Mouse (Mus musculus): ENCODE results near the gene Ddit4. TPM values are rescaled to one million over a fixed set of nuclear protein-coding genes. Genes with fewer than 3 reads are reported as not detected.
"Not testable (repeated sequence)": the region's sequence is repeated elsewhere in the genome, so short reads cannot be mapped to it uniquely, and the experiment has no call there.

The Ddit4 gene
- polyA plus RNA-seq (2012; rRNA removed), result 152 and 168 TPM in 2 replicates

DNA sequence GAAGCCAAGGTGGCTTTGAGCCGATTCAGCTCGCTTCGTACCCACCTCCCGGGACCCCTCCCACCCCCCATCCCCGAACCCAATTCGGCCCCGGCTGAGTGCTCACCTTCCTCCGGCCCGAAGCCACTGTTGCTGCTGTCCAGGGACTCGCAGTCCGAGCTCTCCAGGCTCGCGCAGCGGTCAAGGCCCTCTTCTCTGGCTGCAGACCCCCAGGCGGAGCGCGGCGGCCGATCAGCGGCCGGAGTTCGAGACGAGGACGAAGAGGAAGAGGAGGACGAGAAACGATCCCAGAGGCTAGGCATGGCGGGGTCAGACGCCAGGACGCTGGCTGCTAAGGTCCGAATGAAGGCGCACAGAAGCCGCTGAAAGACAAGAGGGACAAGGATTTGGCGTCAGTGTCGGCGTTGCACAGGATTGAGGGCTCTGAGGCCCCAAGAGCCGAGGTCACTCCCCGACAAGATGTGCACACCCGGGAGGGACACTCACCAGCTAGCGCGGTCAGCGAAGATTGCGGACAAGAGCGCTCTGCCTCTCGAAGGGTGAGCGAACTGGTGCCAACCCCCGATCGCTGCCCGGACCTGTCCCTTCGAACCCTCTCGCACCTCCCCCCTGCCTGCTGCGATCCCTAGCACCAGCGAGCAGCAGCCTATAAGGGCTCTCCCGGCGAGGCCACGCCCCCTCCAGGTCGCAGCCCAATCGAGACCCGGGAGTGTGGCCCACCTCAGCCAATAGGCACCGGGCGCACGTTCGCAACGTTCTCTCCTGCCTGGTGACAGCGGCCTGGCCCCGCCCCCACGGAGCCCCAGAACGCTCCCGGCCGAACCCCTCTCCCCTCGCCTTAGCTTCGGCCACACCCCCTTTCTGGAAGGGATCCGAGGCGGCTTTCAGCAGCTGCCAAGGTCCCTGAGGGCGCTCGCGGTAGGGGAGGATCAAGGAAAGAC, at the start of gene Ddit4:
Ddit4 (minus strand) TSS at position 624 of the 941 bp plus-strand sequence.
- under 1% methylated on average over 76 of the region's 76 CpGs for WGBS
- TF ChIP-seq CTCF (IDR thresholded peaks at IDR 0.05; ENCODE audit: extremely low read depth, insufficient read depth, insufficient read length, insufficient replicate concordance) (no peak), POLR2A (IDR thresholded peaks at IDR 0.05; ENCODE audit: low read depth, low read length) (peak; percentile 100)
- peaks cover 2% of the 10 kb centered on the region; the same call in 1 of the 2 replicates for H3K4me1 ChIP-seq (ENCODE audit: control insufficient read depth, insufficient read depth, insufficient read length)

DNA sequence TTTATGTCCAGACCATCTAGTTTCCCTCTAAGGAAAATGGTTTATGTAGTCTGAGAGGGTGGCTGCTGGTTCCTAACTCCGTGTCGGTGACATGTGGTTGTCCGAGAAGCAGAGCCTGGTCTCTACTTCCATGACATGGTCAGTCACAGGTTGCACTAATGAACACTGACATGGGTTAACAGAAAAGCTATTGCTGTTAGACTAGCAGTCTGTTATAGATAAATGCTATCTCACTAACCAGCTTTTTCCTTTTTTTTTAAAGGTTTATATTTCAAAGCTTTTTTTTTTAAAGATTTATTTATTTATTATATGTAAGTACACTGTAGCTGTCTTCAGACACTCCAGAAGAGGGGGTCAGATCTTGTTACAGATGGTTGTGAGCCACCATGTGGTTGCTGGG, 47.4 kb upstream of the Ddit4 start:
- peaks cover 13% of the 10 kb centered on the region for H3K36me3 ChIP-seq (ENCODE audit: control insufficient read depth, insufficient read depth, low read length)
- no peak overlapping the region for H3K27ac ChIP-seq (ENCODE audit: insufficient read depth, low read length)
- H3K4me3 ChIP-seq (ENCODE audit: extremely low read depth, insufficient read depth, insufficient read length), result no peak overlapping the region
- no peaks in the 10 kb centered on the region for H3K27me3 ChIP-seq (ENCODE audit: control insufficient read depth, insufficient read depth, low read length)
- TF ChIP-seq CTCF (IDR thresholded peaks at IDR 0.05; ENCODE audit: extremely low read depth, insufficient read depth, insufficient read length, insufficient replicate concordance) (no peak), POLR2A (IDR thresholded peaks at IDR 0.05; ENCODE audit: low read depth, low read length) (no peak)
- peaks cover 8% of the 10 kb centered on the region; the same call in 1 of the 2 replicates for H3K4me1 ChIP-seq (ENCODE audit: control insufficient read depth, insufficient read depth, insufficient read length)
- 77% methylated on average over 3 of the region's 3 CpGs for WGBS
- DNase-seq (ENCODE audit: low read depth in 1 of 2, low spot score in 2 of 2), result no peak

More for the DNA sequence above, at the start of gene Ddit4:
- no peaks in the 10 kb centered on the region for H3K27me3 ChIP-seq (ENCODE audit: control insufficient read depth, insufficient read depth, low read length)
- peak within 1 kb of the TSS; percentile 93 for H3K27ac ChIP-seq (ENCODE audit: insufficient read depth, low read length)
- DNase-seq (ENCODE audit: low read depth in 1 of 2, low spot score in 2 of 2), result peak; percentile 93 to 99
- peak within 1 kb of the TSS; percentile 77 for H3K4me3 ChIP-seq (ENCODE audit: extremely low read depth, insufficient read depth, insufficient read length)
- peaks cover 14% of the 10 kb centered on the region for H3K36me3 ChIP-seq (ENCODE audit: control insufficient read depth, insufficient read depth, low read length)

- DNase-seq (ENCODE audit: low read depth in 1 of 2, low spot score in 2 of 2), result no peak
- peaks cover 13% of the 10 kb centered on the region for H3K36me3 ChIP-seq (ENCODE audit: control insufficient read depth, insufficient read depth, low read length)
- WGBS, result 17% methylated on average over 7 of the region's 7 CpGs
- no peak overlapping the region for H3K4me3 ChIP-seq (ENCODE audit: extremely low read depth, insufficient read depth, insufficient read length)
- no peak overlapping the region for H3K27ac ChIP-seq (ENCODE audit: insufficient read depth, low read length)
- peaks cover 8% of the 10 kb centered on the region; the same call in 1 of the 2 replicates for H3K4me1 ChIP-seq (ENCODE audit: control insufficient read depth, insufficient read depth, insufficient read length)
- H3K27me3 ChIP-seq (ENCODE audit: control insufficient read depth, insufficient read depth, low read length), result no peaks in the 10 kb centered on the region
- no peak for TF ChIP-seq POLR2A (IDR thresholded peaks at IDR 0.05; ENCODE audit: low read depth, low read length)
- no peak for TF ChIP-seq CTCF (IDR thresholded peaks at IDR 0.05; ENCODE audit: extremely low read depth, insufficient read depth, insufficient read length, insufficient replicate concordance)
Observed at GRCm38 (mm10) chr10:59997591-59997990, 46.0 kb upstream of the Ddit4 start.

- Histone ChIP-seq H3K36me3 (ENCODE audit: control insufficient read depth, insufficient read depth, low read length) (peaks cover 15% of the 10 kb centered on the region), H3K4me1 (ENCODE audit: control insufficient read depth, insufficient read depth, insufficient read length) (peaks cover 4% of the 10 kb centered on the region; the same call in 1 of the 2 replicates), H3K27me3 (ENCODE audit: control insufficient read depth, insufficient read depth, low read length) (no peaks in the 10 kb centered on the region), H3K27ac (ENCODE audit: insufficient read depth, low read length) (no peak overlapping the region), H3K4me3 (ENCODE audit: extremely low read depth, insufficient read depth, insufficient read length) (no peak overlapping the region)
- WGBS, result 95% methylated on average over 6 of the region's 6 CpGs
- no peak for DNase-seq (ENCODE audit: low read depth in 1 of 2, low spot score in 2 of 2)
- TF ChIP-seq POLR2A (IDR thresholded peaks at IDR 0.05; ENCODE audit: low read depth, low read length) (no peak), CTCF (IDR thresholded peaks at IDR 0.05; ENCODE audit: extremely low read depth, insufficient read depth, insufficient read length, insufficient replicate concordance) (no peak)
Observed at GRCm38 (mm10) chr10:59995889-59996288, 44.3 kb upstream of the Ddit4 start.

DNA sequence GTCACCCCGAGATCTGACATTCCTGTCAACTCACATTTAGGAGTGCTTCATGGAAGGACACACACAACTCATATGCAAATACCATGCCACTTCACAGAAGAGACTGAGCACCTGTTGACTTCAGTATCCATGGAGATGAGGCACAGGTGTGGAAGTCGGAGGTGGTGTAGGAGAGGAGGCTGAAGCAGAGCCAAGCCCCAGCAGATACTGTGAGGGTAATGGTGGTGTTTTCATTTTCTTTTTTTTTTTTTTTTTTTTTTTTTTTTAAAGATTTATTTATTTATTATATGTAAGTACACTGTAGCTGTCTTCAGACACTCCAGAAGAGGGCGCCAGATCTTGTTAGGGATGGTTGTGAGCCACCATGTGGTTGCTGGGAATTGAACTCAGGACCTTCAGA, 42.2 kb upstream of the Ddit4 start:
- H3K27me3 ChIP-seq (ENCODE audit: control insufficient read depth, insufficient read depth, low read length); DNase-seq (ENCODE audit: low read depth in 1 of 2, low spot score in 2 of 2); H3K4me3 ChIP-seq (ENCODE audit: extremely low read depth, insufficient read depth, insufficient read length); H3K27ac ChIP-seq (ENCODE audit: insufficient read depth, low read length); H3K4me1 ChIP-seq (ENCODE audit: control insufficient read depth, insufficient read depth, insufficient read length): not testable (repeated sequence)
- 94% methylated on average over 2 of the region's 3 CpGs for WGBS
- peaks cover 27% of the 10 kb centered on the region for H3K36me3 ChIP-seq (ENCODE audit: control insufficient read depth, insufficient read depth, low read length)

DNA sequence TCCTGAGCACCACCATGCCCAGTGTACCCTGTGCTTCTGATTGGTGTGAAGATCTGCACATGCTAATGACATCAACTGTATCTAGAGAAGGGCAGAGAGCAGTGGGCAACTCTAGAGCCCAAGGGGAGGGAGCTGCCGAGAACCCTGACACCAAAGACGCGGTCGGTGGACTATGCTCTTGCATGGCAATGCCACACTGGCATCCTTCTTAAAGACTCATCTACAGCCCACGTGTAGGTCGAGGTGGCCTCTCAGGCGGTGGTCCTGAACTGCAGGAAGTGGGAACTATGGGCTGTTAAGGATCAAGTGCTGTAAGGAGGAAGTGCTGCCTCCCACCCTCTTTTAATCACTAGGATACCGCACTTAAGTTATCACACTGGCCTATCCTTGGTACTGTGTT, 40.4 kb upstream of the Ddit4 start:
- H3K27ac ChIP-seq (ENCODE audit: insufficient read depth, low read length), result no peak overlapping the region
- no peaks in the 10 kb centered on the region for H3K4me1 ChIP-seq (ENCODE audit: control insufficient read depth, insufficient read depth, insufficient read length)
- no peaks in the 10 kb centered on the region for H3K27me3 ChIP-seq (ENCODE audit: control insufficient read depth, insufficient read depth, low read length)
- no peak for TF ChIP-seq CTCF (IDR thresholded peaks at IDR 0.05; ENCODE audit: extremely low read depth, insufficient read depth, insufficient read length, insufficient replicate concordance)
- TF ChIP-seq POLR2A (IDR thresholded peaks at IDR 0.05; ENCODE audit: low read depth, low read length), result no peak
- no peak overlapping the region for H3K4me3 ChIP-seq (ENCODE audit: extremely low read depth, insufficient read depth, insufficient read length)
- DNase-seq (ENCODE audit: low read depth in 1 of 2, low spot score in 2 of 2), result no peak
- WGBS, result 89% methylated on average over 8 of the region's 8 CpGs
- peaks cover 38% of the 10 kb centered on the region for H3K36me3 ChIP-seq (ENCODE audit: control insufficient read depth, insufficient read depth, low read length)

Data from spleen, adult 2 months (tissue).